Mouse (Mus musculus) hindbrain, embryonic 10.5 days (tissue): ENCODE data around the gene Galnt17. TPM values are rescaled to one million over a fixed set of nuclear protein-coding genes. Genes with fewer than 3 reads are reported as not detected.
A peak's percentile ranks its signal among the peaks of the same experiment; 100 is the strongest.

ENCODE experiments used
- DNase-seq: peaks from one replicate; pipeline ENCODE4 v3.0.0-alpha.2; 2017; ENCODE audit warnings: low spot score
- H3K27ac ChIP-seq: fragments of 300-500 bp; sonication (generic); 2 replicates; pipeline ENCODE4 v1.5.1; 2016; ENCODE audit warnings: mild to moderate bottlenecking, moderate library complexity
- H3K27me3 ChIP-seq: fragments of 300-500 bp; sonication (generic); 2 replicates; pipeline ENCODE4 v1.6.1; 2016; ENCODE audit warnings: mild to moderate bottlenecking; ENCODE audit not compliant: poor library complexity, insufficient read depth, severe bottlenecking
- H3K36me3 ChIP-seq: fragments of 300-500 bp; sonication (generic); 2 replicates; pipeline ENCODE4 v1.6.1; 2016; ENCODE audit warnings: mild to moderate bottlenecking, moderate library complexity
- H3K4me1 ChIP-seq: fragments of 300-500 bp; sonication (generic); replicated peaks from 2 replicates; pipeline ENCODE4 v1.6.1; 2016; ENCODE audit warnings: mild to moderate bottlenecking
- H3K4me3 ChIP-seq: fragments of 300-500 bp; sonication (generic); 2 replicates; pipeline ENCODE4 v1.5.1; 2016; ENCODE audit warnings: mild to moderate bottlenecking, moderate library complexity
- H3K9me3 ChIP-seq: fragments of 300-500 bp; sonication (generic); 2 replicates; pipeline ENCODE4 v1.6.1; 2016; ENCODE audit warnings: mild to moderate bottlenecking, moderate library complexity
- WGBS: fragments of 180-500 bp; shearing (Covaris S2); methylation state at CpG from one replicate; pipeline ENCODE4 v1.1.7; 2016; 5-methylcytosine and 5-hydroxymethylcytosine counted together
- polyA plus RNA-seq: library from polyadenylated mRNA; unstranded; fragments of >200 nt; fragmentation: Nextera tagmentation; extraction: Ambion mirVana; gene quantifications from 2 replicates; pipeline ENCODE4 v1.2.1, GENCODE M21; 2016

Galnt17 gene
- 1.5 TPM in 2 replicates for polyA plus RNA-seq

DNA sequence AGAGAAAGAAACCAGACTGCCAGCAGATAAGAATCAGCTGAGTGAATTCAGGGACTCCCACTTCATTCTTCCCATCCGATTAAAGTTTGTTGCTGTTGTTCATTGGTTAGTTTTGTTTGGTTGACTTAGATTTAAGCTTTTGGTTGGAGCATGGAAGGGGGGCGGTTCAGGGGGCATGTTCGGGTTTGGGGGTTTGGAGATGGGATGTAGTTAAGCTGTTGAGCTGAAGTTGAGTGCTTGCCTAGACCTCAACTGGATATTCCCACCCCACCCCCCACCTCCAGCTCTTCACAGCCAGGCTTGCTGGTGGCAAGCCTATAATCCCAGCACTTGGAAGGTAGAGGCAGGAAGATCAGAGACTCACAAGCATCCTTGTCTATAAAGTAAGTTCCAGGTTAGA, at the start of gene Galnt17:
TSS of gene Galnt17 (minus strand) at position 101 of the 400 bp plus-strand sequence.
- peaks cover 38% of the 10 kb centered on the region for H3K27me3 ChIP-seq
- WGBS = 60% methylated on average over 3 of the region's 3 CpGs

DNA sequence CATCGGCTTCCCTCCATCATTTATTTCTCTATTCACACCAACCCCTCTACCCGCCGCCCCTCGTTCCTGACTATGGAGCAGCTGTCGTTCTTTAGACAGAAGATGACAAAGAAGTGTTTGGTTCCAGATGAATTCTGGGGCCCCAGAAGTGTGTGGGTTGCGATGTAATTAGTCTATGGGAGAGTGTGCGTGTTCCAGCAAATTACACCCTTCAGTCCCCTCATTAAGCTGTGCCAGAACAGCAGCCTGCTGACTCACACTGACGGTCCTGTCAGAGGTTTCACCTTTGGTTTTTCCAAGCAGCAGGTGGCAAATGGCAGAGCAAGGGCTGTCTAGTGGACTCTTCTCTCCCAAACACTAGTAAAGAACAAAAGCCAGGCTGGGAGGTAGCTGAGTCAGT, 26.2 kb upstream of the Galnt17 start:
- no peak overlapping the region for H3K27ac ChIP-seq
- DNase-seq = no peak
- no peaks in the 10 kb centered on the region for H3K27me3 ChIP-seq
- WGBS = 78% methylated on average over 8 of the region's 8 CpGs
- no peaks in the 10 kb centered on the region for H3K4me1 ChIP-seq
- H3K36me3 ChIP-seq = no peaks in the 10 kb centered on the region
- no peaks in the 10 kb centered on the region for H3K9me3 ChIP-seq
- no peak overlapping the region for H3K4me3 ChIP-seq

More for the DNA sequence above, at the start of gene Galnt17:
- Histone ChIP-seq H3K4me1 (peaks cover 22% of the 10 kb centered on the region), H3K4me3 (peak within 1 kb of the TSS; percentile 79), H3K27ac (peak within 1 kb of the TSS; percentile 84), H3K36me3 (no peaks in the 10 kb centered on the region), H3K9me3 (no peaks in the 10 kb centered on the region)
- no peak for DNase-seq

DNA sequence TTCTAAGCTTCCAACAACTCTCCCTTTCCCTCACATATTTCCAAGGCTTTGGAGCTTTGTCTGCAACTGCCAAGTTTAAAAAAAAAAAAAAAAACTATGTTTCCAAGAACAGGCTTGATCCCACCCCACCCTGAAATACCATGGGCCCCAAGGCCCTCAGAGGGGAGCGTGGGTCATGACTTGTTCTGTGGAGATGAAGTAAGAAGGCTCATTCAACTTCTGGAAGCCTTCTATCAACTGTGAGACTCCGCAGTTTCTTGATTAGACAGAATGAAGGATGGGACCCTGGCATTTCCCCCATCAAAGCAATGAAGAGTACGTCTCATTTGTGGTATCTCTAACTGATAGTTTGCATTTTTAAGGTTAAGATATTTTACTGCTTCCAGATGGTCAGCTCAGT, 13.0 kb upstream of the Galnt17 start:
- Histone ChIP-seq H3K9me3 (no peaks in the 10 kb centered on the region), H3K27me3 (no peaks in the 10 kb centered on the region), H3K27ac (no peak overlapping the region), H3K4me1 (no peaks in the 10 kb centered on the region), H3K36me3 (no peaks in the 10 kb centered on the region), H3K4me3 (no peak overlapping the region)
- 84% methylated on average over 3 of the region's 3 CpGs for WGBS
- DNase-seq = no peak

DNA sequence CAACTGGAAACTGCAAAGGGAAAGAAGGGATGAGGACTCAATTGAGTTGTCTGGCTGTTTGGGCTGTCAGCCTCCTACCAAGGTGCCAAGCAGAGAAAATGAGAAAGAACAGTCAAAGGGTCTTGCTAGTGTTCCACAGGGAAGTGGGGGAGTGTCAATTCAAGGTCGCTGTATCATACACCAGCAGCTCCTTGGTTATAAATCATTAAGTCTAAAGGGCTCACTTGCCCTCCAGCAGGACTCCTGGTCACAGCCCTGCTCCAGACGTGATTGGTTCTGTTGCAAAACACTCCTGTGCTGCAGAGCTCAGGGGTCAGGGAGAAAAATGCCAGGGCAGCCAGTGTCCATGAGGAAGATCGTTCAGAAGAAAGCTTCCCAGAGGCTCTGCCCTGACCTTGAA, 11.3 kb upstream of the Galnt17 start:
- 59% methylated on average over 3 of the region's 3 CpGs for WGBS
- Histone ChIP-seq H3K4me3 (no peak overlapping the region), H3K4me1 (no peaks in the 10 kb centered on the region), H3K27me3 (no peaks in the 10 kb centered on the region), H3K36me3 (no peaks in the 10 kb centered on the region), H3K27ac (no peak overlapping the region), H3K9me3 (no peaks in the 10 kb centered on the region)
- no peak for DNase-seq

DNA sequence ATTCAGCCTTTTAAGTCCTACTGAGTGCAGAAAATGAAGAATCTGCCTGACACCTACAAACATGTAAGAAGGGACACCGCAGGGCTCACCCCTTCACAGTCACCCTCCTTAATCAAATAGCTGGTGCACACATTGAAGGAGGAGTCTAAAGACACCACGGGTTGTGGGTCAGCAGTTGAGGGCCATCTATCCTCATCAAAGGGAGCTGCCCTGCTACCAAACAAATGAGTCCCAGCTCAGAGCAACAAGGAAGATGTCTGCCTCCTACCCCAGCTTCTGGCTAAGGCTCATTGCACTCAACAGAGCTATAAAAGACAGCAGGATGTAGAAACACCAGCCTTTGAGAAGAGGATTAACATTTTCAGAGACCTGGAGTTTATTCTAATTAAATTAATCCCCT, 10.8 kb upstream of the Galnt17 start:
- no peaks in the 10 kb centered on the region for H3K9me3 ChIP-seq
- no peak for DNase-seq
- H3K4me3 ChIP-seq = no peak overlapping the region
- H3K36me3 ChIP-seq = no peaks in the 10 kb centered on the region
- no peaks in the 10 kb centered on the region for H3K4me1 ChIP-seq
- H3K27me3 ChIP-seq = no peaks in the 10 kb centered on the region
- 54% methylated on average over 2 of the region's 2 CpGs for WGBS
- no peak overlapping the region for H3K27ac ChIP-seq

DNA sequence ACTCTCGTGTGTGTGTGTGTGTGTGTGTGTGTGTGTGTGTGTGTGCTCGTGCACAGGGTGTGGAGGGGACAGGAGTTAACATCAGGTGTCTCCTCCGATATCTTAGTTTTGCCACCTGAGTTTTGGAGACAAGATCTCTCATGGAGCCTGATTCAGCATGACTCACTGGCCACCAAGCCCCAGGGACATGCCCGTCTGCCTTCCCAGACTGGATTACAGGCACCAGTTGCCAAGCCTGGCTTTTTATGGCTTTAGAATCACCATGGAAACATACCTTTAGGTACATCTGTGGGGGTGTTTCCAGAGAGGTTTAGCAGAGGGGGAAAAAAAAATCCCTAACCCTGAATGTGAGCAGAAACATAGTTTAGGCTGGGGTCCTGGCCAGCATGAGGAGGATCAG, 6.7 kb upstream of the Galnt17 start:
- Histone ChIP-seq H3K27me3 (no peaks in the 10 kb centered on the region), H3K4me3 (no peak overlapping the region), H3K4me1 (no peaks in the 10 kb centered on the region), H3K36me3 (no peaks in the 10 kb centered on the region), H3K27ac (no peak overlapping the region), H3K9me3 (no peaks in the 10 kb centered on the region)
- DNase-seq = no peak
- 77% methylated on average over 4 of the region's 4 CpGs for WGBS

DNA sequence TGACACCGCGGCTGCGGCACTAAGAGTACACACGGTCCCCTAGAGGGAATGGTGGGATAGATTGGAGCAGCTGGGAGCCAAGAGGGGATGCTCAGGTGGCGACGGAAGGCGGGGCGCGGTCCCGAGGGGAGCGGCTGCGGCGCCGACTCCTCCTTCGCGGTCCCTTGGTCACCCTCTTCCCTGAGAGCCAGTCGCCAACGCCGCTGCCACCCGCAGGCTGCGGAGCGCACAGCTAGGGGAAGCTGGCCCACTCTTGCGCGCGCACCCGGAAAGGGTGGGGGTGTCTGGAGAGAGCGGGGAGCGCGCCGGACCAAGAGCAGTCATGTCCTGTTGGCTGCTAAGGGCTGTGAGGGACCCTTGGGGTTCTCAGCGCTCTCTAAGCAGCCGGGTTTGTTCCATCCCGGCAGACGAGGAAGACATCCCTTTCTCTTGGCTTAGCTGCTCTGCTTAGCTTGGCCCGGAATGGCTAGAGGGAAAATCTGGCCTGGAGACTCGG, 593 bp downstream of the Galnt17 start:
- Histone ChIP-seq H3K27ac (peak overlapping the region; percentile 84), H3K4me1 (peaks cover 22% of the 10 kb centered on the region), H3K9me3 (no peaks in the 10 kb centered on the region), H3K27me3 (peaks cover 38% of the 10 kb centered on the region), H3K36me3 (no peaks in the 10 kb centered on the region), H3K4me3 (peak overlapping the region; percentile 79)
- DNase-seq = peak; percentile 88
- whole genome bisulfite sequencing = under 1% methylated on average over 36 of the region's 36 CpGs

DNA sequence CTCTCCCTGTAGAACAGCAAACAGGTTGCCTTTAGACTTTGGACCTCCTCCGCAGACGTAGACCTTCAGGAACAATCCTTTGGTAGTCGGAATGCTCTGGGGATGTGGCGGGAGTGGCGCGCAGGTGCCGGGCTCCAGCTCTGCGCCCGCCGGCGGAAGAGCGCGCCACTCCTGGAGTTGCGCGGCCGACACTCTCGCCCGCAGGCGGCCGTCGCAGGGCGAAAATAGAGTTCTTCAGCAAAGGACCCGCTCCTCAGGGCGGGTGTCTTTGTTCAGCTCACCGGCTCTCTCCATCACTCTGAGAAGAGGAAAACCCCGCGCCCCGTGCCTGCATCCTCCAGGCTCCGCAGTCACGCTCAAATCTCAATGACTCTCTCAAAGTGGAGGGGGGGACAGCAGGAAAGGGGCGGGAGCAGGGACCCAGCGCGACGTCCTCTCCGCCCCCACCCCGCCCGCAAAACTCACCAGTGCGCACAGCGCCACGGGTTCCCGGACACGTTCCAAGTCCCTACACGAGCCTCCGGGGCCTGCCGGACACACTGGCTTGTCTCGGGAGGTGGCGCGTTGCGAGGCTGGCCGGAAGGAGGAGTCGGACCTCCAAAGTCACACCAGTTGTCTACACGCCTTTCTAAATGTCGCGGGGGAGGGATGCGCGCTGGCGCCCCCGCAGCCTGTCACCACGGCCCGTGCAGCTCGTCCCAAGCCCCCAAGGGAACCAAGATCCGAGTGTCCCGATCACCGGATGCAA, 1.2 kb downstream of the Galnt17 start:
- WGBS = under 1% methylated on average over 64 of the region's 64 CpGs
- peak overlapping the region; percentile 84 for H3K27ac ChIP-seq
- H3K4me1 ChIP-seq = peaks cover 22% of the 10 kb centered on the region
- peaks cover 38% of the 10 kb centered on the region for H3K27me3 ChIP-seq
- no peaks in the 10 kb centered on the region for H3K9me3 ChIP-seq
- peak overlapping the region; percentile 79 for H3K4me3 ChIP-seq
- no peaks in the 10 kb centered on the region for H3K36me3 ChIP-seq
- DNase-seq = peak; percentile 65

DNA sequence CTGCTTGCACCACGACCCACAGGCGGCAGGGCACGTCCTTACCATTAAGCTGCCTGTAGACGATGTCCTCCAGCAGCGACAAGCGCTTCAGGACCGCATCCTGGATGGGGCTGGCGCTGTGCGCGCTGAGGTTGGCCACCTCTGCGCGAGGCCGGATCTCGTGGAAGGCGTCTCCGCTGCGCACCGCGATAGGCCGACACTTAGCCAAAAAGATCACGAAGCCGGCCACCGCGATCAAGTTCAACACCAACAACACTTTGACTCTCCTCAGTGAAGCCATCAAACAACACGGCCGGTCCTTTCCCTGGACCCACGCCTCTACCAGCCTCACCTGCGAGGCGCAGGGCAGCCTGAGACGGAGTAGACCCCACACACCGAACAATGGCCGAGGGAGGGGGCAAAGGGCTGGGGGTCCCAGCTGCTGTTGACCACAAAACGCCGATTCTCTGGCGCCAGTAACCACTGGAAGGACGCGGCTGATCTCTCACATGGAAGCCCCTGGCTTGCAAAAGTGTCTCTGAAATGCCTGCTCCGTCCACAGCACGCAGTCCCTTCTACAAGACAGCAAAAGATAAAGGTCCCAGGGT, 1.9 kb downstream of the Galnt17 start:
- peak; percentile 40 for DNase-seq
- WGBS = under 1% methylated on average over 39 of the region's 39 CpGs
- peak overlapping the region; percentile 84; the same call in 1 of the 2 replicates for H3K27ac ChIP-seq
- peak overlapping the region; percentile 79 for H3K4me3 ChIP-seq
- peaks cover 38% of the 10 kb centered on the region for H3K27me3 ChIP-seq
- peaks cover 22% of the 10 kb centered on the region for H3K4me1 ChIP-seq
- no peaks in the 10 kb centered on the region for H3K36me3 ChIP-seq
- no peaks in the 10 kb centered on the region for H3K9me3 ChIP-seq

DNA sequence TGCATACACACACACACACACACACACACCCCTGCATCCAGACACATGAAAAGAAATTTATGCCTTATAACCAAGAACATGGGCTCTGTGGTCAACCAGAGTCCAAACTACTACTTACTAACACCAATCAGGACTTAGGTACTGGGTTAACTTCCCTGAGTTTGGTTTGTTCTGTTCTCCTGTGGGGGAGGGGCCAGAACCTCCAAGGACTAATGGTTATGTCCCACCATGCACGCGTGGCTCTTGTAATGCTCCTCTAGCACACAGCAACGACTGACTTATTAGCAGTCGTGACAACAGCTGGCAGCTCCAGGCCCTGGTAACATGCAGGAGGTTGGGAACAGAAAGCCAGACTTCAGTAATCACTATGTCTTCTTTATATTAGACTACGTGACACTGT, 3.1 kb downstream of the Galnt17 start:
- peaks cover 38% of the 10 kb centered on the region for H3K27me3 ChIP-seq
- no peak for DNase-seq
- 69% methylated on average over 5 of the region's 5 CpGs for WGBS
- H3K36me3 ChIP-seq = no peaks in the 10 kb centered on the region
- no peaks in the 10 kb centered on the region for H3K9me3 ChIP-seq
- H3K27ac ChIP-seq = no peak overlapping the region
- peaks cover 22% of the 10 kb centered on the region for H3K4me1 ChIP-seq
- no peak overlapping the region for H3K4me3 ChIP-seq

DNA sequence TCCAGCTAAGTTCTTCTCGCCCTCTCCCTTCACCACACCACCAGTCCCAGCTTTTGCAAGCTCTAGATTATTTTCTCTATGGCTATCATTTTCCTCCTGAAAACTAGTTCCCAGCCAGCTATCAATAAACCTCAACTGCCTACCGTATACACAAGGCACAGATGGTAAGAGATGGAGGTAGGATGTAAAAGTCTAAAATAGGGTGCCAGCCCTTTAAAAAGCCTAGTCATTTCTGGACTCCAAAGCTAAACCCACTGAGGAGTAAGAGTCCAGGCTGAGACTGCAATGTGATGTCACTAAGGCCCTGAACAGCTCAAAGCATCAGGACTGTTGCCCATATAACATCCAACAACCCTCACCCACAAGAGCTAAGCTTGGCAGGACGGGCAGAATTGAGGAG, 6.8 kb downstream of the Galnt17 start:
- Histone ChIP-seq H3K27me3 (peaks cover 27% of the 10 kb centered on the region), H3K36me3 (no peaks in the 10 kb centered on the region), H3K4me1 (peaks cover 7% of the 10 kb centered on the region), H3K27ac (no peak overlapping the region), H3K4me3 (no peak overlapping the region), H3K9me3 (no peaks in the 10 kb centered on the region)
- DNase-seq = no peak
- WGBS = 94% methylated on average over 3 of the region's 3 CpGs

DNA sequence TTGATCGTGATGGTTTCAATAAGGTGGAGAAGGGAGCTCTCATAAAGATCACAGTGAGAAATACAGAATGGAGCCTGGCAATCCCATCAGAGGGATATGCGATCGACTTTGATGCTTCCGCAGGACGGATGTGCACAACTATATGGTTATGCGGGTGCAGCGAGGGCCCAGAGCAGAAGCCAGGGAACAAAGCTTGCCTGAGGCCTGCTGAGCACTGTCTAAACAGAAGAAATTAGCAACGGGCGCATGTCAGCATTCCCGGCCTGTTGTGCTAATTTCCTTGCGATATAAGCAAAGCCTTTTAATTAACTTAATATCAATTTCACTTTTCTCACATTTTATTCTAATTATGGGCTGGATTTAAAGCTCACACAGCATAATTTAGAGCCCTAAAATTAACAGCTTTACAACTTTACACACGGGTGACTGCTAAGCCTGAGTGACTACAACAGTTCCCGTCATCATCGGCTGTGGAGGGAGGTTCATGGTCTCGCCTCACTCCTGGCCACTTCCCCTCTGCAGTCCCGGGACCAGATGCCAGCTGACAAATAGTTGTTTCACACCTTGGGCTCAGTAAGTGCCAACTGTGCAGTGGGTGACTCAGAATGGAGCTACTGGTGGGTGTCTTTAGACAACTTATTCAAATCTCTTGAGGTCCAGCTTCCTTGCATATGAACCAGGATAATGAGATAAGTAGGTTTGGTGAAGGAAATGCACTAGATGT, 14.4 kb downstream of the Galnt17 start:
- 88% methylated on average over 16 of the region's 16 CpGs for WGBS
- no peak for DNase-seq
- Histone ChIP-seq H3K4me3 (no peak overlapping the region), H3K4me1 (no peaks in the 10 kb centered on the region), H3K27me3 (no peaks in the 10 kb centered on the region), H3K27ac (no peak overlapping the region), H3K9me3 (no peaks in the 10 kb centered on the region), H3K36me3 (no peaks in the 10 kb centered on the region)

DNA sequence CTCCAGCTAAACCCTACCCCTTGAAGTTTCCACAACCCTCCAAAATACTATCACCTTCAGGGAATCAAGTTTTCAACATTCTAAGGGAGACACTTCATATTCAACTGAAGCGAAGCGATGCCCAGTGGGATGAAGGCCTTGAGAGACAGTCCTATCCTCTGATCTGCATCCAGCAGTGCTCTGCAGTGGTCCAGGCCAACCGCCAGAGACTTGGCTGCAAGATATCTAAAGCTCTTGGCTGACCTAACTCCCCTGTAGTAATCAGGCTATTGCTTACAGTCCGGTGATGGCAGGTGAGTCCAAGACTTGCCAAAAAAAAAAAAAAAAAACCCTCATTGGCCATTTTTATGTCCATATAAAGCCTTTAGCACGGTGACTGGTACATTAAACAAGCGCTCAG, 21.2 kb downstream of the Galnt17 start:
- H3K27me3 ChIP-seq = no peaks in the 10 kb centered on the region
- no peak for DNase-seq
- no peaks in the 10 kb centered on the region for H3K4me1 ChIP-seq
- no peak overlapping the region for H3K27ac ChIP-seq
- no peaks in the 10 kb centered on the region for H3K36me3 ChIP-seq
- no peak overlapping the region for H3K4me3 ChIP-seq
- no peaks in the 10 kb centered on the region for H3K9me3 ChIP-seq
- WGBS = 93% methylated on average over 6 of the region's 6 CpGs
